Mouse (Mus musculus): ENCODE measurements at regions not wholly inside any gene's neighbourhood (a gene's known extent, or its start where the extent isn't known, plus 50 kb on each side); places are given as distances from the start of the nearest gene placed in this dataset.

DNA sequence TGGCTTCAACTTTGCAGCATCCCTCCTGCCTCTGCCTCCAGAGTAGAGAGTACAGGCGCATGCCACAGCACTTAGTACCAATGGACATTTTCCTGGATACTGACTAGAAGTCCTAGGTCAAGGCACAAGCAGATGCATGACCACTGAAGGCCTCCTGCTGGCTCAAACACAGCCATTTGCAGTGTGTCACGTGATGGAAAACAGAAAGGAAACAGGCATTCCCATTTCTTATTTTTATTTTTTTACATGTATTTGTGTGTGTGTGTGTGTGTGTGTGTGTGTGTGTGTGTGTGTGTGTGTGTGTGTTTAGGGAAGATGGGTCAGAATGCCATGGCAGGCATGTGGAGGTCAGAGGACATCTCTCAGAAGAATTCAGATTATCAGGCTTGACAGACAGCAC, 65.6 kb downstream of the Thap12 start:
- DNase-seq (ENCODE audit: low spot score in 2 of 2): no peak

DNA sequence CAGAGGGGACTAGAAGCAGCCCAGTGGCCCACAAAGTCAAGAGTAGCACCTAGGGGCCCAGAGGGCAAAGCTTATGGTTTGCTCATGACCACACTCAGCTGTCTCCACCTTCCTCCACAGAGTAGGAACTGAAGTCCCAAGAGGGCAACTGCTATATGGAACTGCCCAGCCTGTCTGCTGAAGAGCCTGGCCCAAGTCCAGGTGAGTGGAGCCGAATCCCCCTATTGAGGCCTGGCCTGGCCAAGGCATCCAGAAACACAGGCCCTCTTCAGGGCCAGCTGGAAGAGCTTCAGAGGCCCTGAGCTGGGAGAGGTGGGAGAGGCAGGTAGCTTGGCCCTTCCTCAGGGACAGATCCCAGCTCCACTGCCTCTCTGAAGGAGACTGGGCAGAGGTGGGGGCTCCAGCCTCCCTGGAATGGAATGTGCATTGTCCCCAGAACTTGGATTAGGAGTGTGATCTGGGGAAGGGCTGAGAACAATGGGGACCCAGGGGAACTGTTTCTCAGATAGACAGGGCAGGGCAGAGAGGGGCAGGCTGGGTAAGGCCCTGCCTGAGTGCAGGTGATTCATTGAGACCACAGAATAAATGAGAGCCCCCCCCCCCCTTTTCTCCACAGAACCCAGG, 65.7 kb upstream of the Wnt11 start:
- no peak for DNase-seq (ENCODE audit: low spot score in 2 of 2)

DNA sequence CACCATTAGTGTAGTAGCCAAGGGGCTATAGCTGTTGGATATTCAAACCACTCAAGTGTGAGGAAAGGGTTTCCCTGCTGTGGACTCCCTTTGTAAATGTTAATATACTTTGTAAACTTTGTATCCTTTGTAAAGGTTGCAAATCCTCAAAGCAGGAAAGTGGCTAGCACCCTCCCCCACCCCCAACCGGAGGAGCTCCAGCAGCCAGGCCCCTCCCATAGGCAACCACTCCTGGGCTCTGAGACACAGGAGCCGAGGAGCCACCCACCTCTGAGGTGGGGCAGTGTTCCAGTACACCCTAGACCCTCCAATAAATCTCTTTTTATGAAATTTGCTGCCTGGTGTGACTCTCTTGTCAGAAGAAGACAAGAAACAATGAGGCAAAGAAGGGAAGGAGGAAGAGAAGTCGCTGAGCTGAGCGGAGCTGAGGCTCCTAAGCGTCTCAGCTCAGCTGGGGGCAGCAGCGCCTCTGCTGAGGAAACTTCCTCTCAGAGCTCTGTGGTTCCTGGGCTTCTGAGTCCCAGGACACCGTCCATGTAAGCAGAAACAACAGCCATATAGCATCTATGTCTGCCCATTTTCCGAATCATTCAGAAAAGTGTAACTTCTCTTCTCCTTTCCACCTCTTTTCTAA, 64.5 kb upstream of the Wnt11 start:
- DNase-seq (ENCODE audit: low spot score in 2 of 2): no peak

DNA sequence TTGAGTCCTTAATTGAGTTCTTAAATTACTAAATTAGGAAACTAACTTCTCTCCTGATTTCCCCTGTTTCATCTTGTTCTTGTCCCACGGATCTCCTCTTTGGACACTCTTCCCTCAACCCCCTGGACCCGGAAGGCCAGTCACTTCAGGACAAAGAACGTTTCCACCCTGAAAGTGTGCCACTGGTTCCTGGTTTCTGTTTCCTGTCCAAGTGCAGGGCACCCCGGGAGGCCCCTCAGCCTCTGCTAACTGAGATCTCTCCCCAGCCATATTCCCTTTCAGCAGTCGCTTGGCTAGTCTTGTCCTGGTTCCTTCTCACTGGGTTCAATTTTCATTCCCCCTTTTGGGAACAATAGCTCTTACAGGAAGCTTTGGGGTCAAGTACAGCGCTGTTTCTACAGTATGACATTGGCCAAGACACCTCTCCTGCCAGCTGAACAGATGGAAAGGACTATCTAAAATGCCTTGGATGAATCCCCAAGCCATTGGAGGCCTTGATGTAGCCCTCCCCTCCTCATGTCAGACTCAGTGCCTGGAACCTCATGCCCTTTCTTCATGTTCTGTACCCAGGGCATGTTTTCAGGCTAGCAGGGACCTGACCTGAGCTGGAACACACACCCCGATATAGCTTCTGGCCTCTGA, 63.7 kb upstream of the Wnt11 start:
- no peak for DNase-seq (ENCODE audit: low spot score in 2 of 2)

DNA sequence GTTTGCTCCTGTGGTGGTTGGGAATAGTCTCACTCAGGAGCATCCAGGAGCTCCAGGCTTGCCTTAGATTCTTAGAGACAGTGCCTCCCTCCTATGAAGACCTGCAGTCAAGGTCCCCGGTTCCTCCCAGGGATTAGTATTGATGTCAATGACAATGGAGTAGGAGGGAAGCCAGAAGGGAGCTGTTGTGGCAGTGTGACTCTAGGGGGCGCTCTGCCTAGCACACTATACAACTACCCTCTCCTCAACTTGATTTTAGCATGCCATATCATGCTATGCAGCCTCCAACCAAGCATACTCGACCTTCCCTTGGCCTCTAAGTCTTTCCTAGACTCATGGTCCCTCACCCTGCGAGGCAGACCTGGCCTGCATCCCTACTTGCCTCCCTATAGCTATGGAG, 60.3 kb upstream of the Wnt11 start:
- no peak for DNase-seq (ENCODE audit: low spot score in 2 of 2)

DNA sequence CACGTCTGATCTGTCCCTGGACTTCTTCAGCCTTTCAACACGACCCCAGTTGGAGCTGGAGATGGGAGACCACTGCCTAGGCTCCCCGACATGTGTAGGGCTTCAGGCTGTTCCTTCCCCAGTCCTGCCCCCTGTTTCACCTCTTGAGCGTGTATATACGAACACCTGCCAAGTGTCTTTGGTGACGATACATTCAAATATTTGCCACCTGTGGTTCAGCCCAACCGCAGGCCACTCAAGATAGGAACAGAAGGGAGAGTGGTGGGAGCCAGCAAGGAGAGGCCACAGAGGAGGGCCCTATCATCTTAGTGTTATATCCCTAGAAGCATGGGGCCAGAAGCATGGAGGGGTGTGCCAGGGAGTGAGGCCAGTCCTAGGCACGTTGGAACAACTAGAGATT, 59.9 kb upstream of the Wnt11 start:
- DNase-seq (ENCODE audit: low spot score in 2 of 2): no peak

DNA sequence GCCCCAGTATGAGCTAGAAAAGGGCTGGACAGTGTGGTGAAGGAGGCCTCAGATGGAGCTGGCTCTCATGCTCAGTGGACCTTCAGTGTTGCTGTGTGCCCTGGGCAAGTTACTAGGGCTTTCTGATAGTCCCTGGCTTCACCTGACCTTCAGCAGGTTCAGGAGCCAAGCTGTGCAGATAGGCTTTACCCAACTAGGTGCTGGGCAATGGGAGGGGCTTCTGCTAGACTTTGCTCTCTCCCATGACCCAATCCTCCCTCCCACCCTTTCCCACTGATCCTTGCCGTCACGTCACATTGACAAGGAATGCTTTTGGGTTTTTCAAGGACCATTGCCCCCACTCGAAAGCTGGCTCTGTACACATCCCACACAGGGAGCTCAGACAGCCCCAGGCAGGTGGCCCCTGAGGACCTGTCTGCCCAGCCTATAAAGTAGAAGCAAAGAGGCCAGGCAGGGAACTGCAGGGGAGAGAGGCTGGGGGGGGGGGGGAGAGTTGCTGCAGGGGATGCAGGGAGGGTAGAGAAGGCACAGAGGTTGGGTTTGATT, 57.5 kb upstream of the Wnt11 start:
- no peak for DNase-seq (ENCODE audit: low spot score in 2 of 2)

DNA sequence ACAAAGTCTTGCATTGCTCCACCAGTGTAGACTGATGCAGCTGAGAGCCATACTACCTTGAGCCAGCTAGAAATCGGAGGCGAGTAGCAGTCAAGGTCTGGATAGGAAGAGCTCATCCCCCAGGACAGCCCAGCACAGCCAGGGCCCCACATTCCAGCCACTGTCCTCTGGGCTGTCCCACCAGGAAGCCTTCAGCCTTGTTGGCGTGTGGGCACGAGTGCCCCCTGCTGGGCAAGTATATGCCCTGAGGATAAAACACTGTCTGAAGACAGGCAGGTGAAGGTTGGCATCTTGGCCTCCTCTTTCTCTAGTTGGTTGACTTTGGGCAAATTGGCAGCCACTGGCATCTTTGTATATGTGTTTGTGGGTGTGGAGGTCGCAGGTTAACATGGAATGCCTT, 56.0 kb upstream of the Wnt11 start:
- peak; percentile 70 for DNase-seq (ENCODE audit: low spot score in 2 of 2)

DNA sequence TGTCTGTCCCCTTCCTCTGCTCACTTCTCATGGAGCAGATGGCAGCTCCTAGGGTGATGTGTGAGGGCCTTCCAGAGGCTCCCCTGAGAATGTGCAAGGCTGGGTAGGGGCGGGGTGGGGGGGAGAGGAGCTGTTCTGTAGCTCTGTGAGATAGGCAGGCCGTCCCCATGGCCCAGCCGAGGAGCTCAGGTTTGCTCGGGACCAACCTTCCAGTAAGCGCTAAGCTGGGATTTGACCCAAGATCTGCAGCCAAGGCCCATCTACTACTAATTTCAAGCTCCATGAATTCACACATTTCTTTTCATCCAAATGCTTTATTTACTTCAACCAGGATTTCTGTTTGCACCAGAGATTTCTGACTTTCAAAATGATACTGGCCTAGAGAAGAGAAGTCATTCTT, 51.4 kb upstream of the Wnt11 start:
- DNase-seq (ENCODE audit: low spot score in 2 of 2): no peak

DNA sequence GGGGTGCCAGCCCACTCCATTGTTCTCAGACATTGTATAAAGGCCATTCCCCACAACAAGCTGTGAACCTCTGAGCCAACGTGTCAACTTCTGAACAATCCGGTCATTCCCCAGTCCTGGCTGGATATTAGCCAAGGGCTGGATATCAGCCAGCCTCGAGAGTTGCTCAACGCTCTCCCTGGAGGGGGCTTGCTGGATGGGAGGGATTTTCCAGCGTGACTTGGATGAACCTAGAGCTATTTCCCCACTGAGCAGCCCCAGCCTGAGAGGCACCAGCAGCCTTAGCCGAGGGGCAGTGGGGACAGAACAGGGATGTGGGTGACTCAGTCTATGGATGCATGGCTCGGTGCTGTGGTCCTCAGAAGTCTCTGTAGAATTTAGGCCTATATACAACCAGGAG, 51.0 kb upstream of the Wnt11 start:
- DNase-seq (ENCODE audit: low spot score in 2 of 2): peak; percentile 68

DNA sequence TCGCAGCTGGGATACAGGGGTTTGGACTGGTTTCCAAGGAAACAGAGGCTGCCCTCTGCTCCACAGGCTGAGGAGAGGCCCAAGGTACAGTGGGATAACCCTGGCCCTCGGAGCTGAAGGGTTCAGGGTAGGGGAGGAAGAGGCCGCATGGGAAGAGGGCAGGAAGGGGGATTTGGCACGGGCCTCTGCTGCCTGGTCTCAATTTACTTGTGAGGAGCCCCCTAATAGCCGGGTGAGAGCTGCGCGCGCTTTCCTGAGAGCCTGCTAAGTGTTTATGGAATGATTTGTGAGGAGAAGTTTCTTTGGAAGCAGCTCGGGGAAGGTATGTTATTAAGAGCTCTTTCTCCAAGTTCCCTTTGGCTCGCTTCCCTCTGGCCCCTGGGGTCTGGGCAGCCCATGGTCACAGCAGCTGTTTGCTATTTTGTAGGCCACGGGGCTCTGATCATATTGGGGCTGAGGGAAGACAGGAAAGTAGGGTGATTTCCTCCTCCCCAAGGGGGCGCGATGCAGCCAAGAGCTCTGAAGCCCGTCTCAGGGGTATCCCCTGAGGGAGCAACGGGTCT, 50.5 kb upstream of the Wnt11 start:
- no peak for DNase-seq (ENCODE audit: low spot score in 2 of 2)

Measured in layer of hippocampus, postnatal 10 days (tissue).